Mouse (Mus musculus): ENCODE results near the gene Ndc80.
"Not testable (repeated sequence)": the region's sequence is repeated elsewhere in the genome, so short reads cannot be mapped to it uniquely, and the experiment has no call there.

The Ndc80 gene

DNA sequence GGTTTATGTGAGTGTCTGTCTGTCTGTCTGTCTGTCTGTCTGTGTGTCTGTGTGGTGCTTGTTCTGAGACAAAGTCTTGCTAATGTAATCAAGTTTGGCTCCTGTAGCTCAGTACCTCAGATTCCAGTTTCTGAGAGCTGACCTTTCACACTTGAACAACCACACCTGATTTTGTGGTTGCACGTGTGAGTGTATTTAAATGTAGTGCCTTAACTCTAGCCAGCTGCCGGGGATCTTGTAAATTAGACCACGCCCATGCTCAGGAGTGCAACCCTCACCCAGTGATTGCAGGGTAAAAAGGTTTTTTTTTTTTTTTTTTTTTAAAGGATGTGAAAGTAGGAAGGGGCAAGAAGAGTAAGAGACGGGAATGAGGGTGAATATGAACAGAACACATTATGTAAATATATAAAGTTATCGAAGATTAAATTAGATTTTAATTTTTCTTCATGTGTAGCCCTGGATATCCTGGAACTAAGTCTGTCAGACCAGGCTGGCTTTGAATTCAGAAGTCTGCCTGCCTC lies 47.2 kb downstream of the Ndc80 start:
- no peak for DNase-seq (ENCODE audit: low read depth, low spot score)

DNA sequence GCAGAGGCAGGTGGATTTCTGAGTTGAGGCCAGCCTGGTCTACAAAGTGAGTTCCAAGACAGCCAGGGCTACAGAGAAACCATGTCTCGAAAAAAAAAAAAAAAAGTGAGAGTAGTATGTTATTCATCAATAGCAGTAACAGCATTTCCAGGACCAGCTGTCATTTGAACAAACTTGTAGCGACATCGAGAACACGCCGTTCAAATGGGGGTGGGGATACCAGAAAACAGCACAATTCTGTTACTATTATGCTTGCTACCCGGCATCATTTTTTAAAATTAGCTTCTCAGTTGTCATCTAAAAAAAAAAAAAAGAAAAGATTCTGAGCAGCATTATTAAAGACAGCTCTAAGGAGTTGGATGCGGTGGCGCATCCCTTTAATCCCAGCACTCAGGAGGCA lies 49.2 kb downstream of the Ndc80 start:
- no peak for DNase-seq (ENCODE audit: low read depth, low spot score)

DNA sequence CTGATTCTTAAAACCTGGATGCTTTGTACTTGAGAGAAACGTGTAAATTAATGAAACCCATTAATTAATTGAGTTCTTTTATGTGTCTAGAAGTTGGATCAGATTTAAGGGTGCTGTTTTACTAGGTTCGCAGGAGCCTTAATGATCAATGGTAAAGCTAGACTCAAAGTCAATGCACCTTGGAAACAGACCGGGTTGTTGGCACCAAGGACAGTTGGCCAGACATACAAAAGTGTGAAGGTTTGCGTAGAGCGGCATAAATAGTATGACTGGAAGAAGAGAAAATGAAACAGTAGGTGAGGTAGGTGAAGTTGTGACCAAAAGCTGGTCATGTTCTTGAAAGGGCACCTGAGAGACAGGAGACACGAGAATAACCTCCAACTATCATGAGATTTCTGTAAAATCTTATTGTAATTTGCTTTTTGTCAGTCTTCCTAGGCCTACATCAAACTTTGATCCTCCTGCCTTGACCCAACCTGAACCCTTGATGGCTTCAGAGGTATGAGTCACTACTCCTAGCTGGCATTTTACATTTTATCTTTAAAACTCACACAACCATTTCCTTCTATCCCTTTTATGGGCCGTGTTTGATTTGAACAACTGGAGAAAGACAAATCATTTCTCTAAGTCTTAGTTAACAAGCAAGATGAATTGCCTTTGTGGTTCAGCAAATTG lies 50.2 kb downstream of the Ndc80 start:
- DNase-seq (ENCODE audit: low read depth, low spot score): peak; percentile 23

DNA sequence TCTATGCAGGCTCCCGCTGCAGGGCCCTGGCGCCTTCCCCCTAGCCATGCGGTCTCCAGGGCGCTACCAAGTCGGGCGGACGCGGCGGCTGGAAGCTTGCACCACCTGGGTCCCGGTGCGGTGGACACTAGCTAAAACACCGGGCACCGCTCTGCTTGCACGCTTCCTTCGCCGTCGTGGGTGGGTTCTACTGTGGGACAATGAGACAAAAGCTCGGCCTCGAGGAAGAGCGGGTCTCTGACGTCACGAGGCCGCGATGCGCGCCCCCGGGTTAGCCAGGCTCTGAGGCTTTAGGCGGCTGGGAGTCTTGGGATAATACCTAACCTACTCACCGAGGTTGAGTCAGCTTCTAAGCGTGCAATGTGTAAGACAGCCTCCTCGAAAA lies 51.0 kb downstream of the Ndc80 start:
- peak; percentile 83 for DNase-seq (ENCODE audit: low read depth, low spot score)

DNA sequence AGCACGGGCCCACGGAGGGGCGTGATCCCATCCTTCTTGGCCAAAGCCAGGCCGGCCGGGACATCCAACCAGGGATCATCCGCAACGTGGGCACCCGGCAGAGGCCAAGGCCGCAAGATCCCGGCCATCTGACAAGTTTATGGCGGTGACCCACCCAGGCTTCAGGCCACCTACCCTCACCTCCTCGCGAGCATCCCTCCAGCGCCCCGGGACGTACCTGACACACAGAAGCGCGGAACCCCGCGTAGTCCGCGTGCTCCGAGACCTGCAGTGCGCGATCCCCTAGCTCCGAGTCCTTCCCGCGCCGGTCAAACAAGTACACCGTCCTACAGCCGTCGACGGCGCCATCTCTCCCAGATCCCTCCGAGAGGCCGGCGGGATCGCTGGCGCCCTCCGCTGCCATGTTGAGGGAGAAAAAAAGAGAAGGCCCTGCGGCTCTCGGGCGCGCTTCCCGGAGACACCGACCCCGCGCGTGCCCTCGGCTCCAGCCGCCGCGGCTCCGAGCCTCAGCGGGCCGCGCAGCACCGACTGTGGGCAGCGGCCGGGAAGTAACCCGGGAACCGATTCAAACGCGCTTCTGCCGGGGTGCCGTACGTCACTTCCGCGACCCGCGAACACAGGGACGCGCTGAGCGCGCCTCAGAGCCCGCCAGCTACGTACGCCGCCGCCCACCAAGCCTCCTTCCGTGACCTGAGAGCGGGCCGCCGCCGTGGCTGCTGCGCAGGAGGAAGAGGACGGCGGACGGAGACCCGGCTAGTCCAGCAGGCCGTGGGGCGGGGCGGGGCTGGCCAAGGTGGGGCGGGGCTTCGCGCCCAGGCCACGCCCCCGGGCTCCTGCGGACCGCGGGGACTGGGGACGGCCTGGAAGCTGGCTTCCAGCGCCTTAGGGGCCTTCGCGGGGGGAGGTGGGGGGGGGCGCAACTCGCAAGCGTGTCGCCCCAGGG lies 51.6 kb downstream of the Ndc80 start, which contains the start of gene Smchd1:
Smchd1 (minus strand) TSS at position 582 of the 943 bp plus-strand sequence.
- peak; percentile 92 for DNase-seq (ENCODE audit: low read depth, low spot score)

DNA sequence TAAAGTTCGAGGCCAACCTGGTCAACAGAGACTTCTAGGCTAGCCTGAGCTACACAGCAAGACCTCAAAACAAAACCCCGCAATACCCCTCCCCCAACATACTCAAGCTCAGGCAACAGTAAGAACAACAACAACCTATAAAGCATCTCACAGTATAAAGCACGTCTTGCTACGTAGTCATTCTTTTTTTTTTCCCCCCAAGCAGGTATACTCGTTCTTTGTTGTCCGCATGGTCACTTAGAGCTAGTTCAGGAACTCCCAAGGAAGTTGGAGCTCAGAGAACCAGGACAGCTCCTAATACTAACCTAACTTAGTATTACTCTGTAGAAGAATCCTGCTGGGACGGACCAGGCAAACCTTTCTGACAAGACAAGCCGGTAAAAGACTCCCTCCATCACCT lies 52.5 kb downstream of the Ndc80 start:
- peak; percentile 41 for DNase-seq (ENCODE audit: low read depth, low spot score)

DNA sequence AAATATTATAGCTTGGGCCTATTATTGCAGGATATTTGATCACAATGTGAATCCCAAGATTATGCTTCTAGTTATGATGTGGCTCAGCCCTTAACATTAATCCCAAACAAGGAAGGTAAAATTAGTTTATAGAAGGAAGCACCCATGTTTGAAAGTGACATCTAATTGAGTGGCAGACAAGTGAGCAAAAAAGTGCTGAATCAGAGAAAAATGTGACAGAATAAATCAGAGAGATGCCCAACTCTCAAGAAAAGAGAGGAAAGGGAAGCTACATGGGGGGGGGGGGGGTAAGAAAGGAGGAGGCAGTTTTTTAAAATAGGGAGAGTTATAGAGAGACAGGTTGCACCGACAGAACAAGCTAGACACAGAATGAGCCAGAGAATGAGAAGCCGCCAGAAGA lies 55.4 kb downstream of the Ndc80 start:
- DNase-seq (ENCODE audit: low read depth, low spot score): no peak

DNA sequence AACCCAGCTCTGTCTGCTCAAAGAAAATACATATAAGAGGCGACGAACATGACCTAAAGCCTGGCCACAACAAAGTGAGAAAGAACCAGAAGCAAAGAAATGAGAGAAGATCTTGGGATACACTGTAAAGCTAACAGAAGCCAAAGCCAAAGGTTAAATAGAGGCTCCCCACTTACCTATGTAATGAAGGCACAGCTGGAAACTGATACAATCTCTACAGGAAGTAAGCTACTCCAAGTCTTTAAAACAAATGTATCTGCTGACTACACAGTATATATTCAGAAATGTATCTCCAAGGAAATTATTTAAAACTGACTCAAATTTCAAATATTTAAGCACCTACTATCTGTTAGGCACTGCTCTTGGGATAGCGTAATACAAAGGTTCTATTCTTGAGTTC lies 66.3 kb downstream of the Ndc80 start:
- DNase-seq (ENCODE audit: low read depth, low spot score): no peak

DNA sequence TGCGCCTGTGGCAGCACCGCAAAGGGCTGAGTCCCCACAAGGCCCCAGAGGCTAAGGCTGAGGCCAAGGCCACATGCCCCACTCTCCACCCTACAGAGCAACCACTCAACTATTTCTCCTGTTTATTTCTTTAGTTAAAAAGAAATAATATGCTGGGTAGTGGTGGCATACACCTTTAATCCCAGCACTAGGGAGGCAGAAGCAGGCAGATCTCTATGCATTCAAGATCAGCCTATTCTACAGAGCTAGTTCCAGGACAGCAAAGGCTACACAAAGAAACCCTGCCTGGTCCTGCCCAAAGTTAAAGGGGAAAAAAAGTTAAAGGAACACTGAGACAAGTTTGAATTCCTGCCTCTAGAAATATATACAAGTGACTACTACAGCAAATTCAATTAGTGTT lies 66.8 kb downstream of the Ndc80 start, which contains the start of gene Gm4707:
Gm4707 (minus strand) TSS at position 101 of the 400 bp plus-strand sequence.
- no peak for DNase-seq (ENCODE audit: low read depth, low spot score)

DNA sequence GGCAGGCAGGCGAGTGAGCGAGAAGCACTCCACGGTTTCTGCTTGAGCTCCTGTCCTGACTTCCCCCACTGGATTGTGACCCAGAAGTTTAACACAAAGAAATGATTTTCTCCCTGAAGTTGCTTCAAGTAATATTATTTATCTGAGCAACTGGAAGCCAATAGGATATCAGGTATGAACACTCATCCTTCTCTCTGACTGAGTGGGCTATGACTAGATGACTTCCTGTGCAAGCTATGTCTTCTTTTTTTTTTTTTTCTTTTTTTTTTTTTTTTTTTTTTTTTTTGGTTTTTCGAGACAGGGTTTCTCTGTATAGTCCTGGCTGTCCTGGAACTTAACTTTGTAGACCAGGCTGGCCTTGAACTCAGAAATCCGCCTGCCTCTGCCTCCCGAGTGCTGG lies 69.3 kb downstream of the Ndc80 start:
- not testable (repeated sequence) for DNase-seq (ENCODE audit: low read depth, low spot score)

Measured in 3T3-L1 (cell line).